Mouse (Mus musculus) kidney, adult 2 months (tissue): ENCODE results near the gene Crat. TPM values are rescaled to one million over a fixed set of nuclear protein-coding genes. Genes with fewer than 3 reads are reported as not detected.

Source experiments
- DNase-seq: peaks from one replicate; pipeline ENCODE4 v3.0.0; 2021
- H3K27ac ChIP-seq: fragments of 200-500 bp; 2 replicates; pipeline ENCODE4 v1.5.1; 2012; ENCODE audit warnings: low read depth, low read length, control low read depth, inconsistent platforms; ENCODE audit not compliant: insufficient read depth
- H3K27me3 ChIP-seq: fragments of 200-500 bp; replicated peaks from 2 replicates; pipeline ENCODE4 v1.6.1; 2012; ENCODE audit warnings: mild to moderate bottlenecking, moderate library complexity, low read length, inconsistent platforms; ENCODE audit not compliant: control insufficient read depth, insufficient read depth
- H3K36me3 ChIP-seq: fragments of 200-500 bp; 2 replicates; pipeline ENCODE4 v1.6.1; 2012; ENCODE audit warnings: mild to moderate bottlenecking, moderate library complexity, low read length, inconsistent platforms; ENCODE audit not compliant: control insufficient read depth, insufficient read depth
- H3K4me1 ChIP-seq: fragments of 200-500 bp; 2 replicates; pipeline ENCODE4 v1.6.1; 2011; ENCODE audit warnings: low read length; ENCODE audit not compliant: control insufficient read depth, insufficient read depth
- H3K4me3 ChIP-seq: fragments of 200-500 bp; 2 replicates; pipeline ENCODE4 v1.5.1; 2011; ENCODE audit warnings: mild to moderate bottlenecking, low read depth, low read length, control low read depth; ENCODE audit not compliant: insufficient read depth
- CTCF ChIP-seq: fragments of 200-500 bp; conservative IDR thresholded peaks from 2 replicates; pipeline ENCODE4 v1.5.1; 2011; ENCODE audit warnings: low read depth, mild to moderate bottlenecking, control low read depth, low read length, moderate library complexity, mixed read lengths; ENCODE audit not compliant: insufficient read depth, insufficient read length
- POLR2A ChIP-seq: fragments of 200-500 bp; IDR thresholded peaks from one replicate; pipeline ENCODE4 v1.6.1; 2011; ENCODE audit warnings: low read depth, low read length, control low read depth
- WGBS: fragments of 180-500 bp; shearing (Covaris S2); methylation state at CpG from one replicate; pipeline ENCODE4 v1.1.7; 2018; 5-methylcytosine and 5-hydroxymethylcytosine counted together
- polyA plus RNA-seq: library from polyadenylated mRNA; depleted of rRNA; stranded (reverse); fragments of >200 nt; gene quantifications from 2 replicates; pipeline ENCODE4 v1.2.3, GENCODE M21; 2012

Crat gene
- polyA plus RNA-seq, 1 experiment: 214 TPM

GRCm38 (mm10) chr2:30439631-30440030 is 24.0 kb upstream of the Crat start:
- 81% methylated on average over 6 of the region's 6 CpGs for WGBS
- no peaks in the 10 kb centered on the region for H3K27me3 ChIP-seq
- DNase-seq: no peak
- no peaks in the 10 kb centered on the region; the same call in 1 of the 2 replicates for H3K36me3 ChIP-seq
- H3K4me1 ChIP-seq: peaks cover 45% of the 10 kb centered on the region
- H3K27ac ChIP-seq: peak overlapping the region; percentile 97
- TF ChIP-seq CTCF (no peak), POLR2A (no peak)
- no peak overlapping the region for H3K4me3 ChIP-seq

- Histone ChIP-seq H3K4me3 (no peak overlapping the region), H3K27me3 (no peaks in the 10 kb centered on the region), H3K27ac (no peak overlapping the region), H3K36me3 (no peaks in the 10 kb centered on the region; the same call in 1 of the 2 replicates), H3K4me1 (peaks cover 35% of the 10 kb centered on the region)
- WGBS: 86% methylated on average over 4 of the region's 4 CpGs
- TF ChIP-seq POLR2A (no peak), CTCF (no peak)
- DNase-seq: no peak
Measured at GRCm38 (mm10) chr2:30437791-30438190, 22.2 kb upstream of the Crat start.

DNA sequence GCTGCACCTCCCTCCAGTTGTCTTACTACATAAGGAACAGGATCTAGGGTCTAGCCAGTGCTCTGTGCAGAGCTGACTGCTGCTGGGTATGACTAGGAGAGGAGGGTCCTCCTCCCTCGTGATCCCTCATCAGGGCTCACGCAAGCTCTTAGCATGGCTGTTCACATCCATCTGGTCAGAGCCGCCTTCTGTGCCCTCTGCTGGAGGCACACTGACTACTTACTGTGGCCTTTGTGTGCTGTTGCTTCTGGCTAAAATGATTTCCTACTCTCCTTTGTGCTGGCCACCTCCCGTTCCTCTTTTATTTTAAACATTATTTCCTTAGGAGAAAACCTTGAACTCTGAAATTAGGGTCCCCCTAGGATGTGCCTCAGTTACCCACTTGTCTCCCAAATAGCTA is 21.2 kb upstream of the Crat start:
- H3K27ac ChIP-seq: no peak overlapping the region
- H3K4me1 ChIP-seq: peaks cover 30% of the 10 kb centered on the region; the same call in 1 of the 2 replicates
- 74% methylated on average over 4 of the region's 4 CpGs for WGBS
- DNase-seq: no peak
- TF ChIP-seq POLR2A: no peak
- TF ChIP-seq CTCF: no peak
- no peaks in the 10 kb centered on the region; the same call in 1 of the 2 replicates for H3K36me3 ChIP-seq
- no peaks in the 10 kb centered on the region for H3K27me3 ChIP-seq
- H3K4me3 ChIP-seq: no peak overlapping the region

DNA sequence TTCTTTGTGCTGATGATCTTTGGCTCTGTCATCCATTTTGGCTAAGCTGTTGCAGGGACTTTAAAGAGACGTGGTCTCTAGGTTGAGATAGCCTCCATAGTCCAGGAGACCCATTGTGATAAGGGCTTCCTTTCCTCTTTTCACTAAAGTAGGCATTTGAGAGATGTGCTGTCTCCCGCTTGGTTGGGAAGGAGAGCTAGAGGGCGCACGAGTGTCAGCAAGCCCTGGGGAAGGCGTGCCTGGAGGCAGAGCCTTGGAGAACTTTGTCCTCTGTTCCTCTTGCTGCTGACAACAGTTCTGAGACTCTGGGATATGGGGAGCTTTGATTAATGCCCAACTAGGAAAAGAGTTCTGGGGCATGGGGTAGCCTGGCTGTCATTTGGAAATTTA is 20.5 kb upstream of the Crat start:
- Histone ChIP-seq H3K4me1 (peaks cover 26% of the 10 kb centered on the region; the same call in 1 of the 2 replicates), H3K4me3 (no peak overlapping the region), H3K36me3 (no peaks in the 10 kb centered on the region; the same call in 1 of the 2 replicates), H3K27me3 (no peaks in the 10 kb centered on the region), H3K27ac (0 out of 2 replicates have a peak overlapping the region, but pooled peaks have one; percentile 14)
- 53% methylated on average over 5 of the region's 5 CpGs for WGBS
- peak; percentile 89 for DNase-seq
- TF ChIP-seq POLR2A (no peak), CTCF (peak; percentile 71)

DNA sequence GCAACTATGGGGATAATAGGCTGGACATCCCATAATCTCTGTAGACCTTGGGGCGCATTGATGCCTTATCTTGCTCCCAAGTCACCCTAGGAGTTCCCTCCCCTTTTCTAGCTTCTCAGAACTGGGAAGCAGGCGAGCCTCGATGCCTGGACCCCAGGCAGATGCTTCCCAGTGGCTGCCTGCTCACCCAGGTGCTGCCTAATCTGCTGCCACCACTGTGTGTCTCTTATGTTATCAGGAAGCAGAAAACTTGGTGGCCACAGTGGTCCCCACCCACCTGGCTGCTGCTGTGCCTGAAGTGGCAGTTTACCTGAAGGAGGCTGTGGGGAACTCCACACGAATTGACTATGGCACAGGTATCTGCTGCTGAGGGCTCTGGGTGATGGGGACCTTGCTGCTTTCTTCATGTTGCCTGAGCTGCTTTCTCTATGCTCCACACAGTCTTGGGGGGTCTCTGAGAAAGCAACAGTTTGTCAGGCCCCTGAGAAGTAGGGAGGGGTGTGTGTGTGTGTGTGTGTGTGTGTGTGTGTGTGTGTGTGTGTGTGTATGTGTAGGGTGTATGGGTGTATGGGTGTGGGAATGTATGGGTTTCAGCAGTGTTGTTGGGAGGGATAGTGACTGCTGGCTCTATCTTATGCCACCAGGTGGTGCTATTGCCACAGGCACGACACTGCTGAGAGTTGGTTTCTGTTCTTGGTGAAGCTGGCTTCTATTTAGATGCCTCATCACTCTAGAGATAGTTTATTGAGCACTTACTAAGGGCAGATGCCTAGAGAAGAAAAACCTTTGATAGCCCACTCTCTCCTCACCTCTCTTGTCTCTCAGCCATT is 19.9 kb upstream of the Crat start:
- Histone ChIP-seq H3K4me1 (peaks cover 21% of the 10 kb centered on the region; the same call in 1 of the 2 replicates), H3K36me3 (no peaks in the 10 kb centered on the region; the same call in 1 of the 2 replicates), H3K4me3 (no peak overlapping the region), H3K27ac (0 out of 2 replicates have a peak overlapping the region, but pooled peaks have one; percentile 14), H3K27me3 (no peaks in the 10 kb centered on the region)
- TF ChIP-seq CTCF (peak; percentile 99), POLR2A (no peak)
- DNase-seq: peak; percentile 82
- 45% methylated on average over 5 of the region's 5 CpGs for WGBS

GRCm38 (mm10) chr2:30429156-30429555 is 13.5 kb upstream of the Crat start:
- Histone ChIP-seq H3K27me3 (no peaks in the 10 kb centered on the region), H3K27ac (no peak overlapping the region), H3K4me3 (no peak overlapping the region), H3K36me3 (peaks cover 6% of the 10 kb centered on the region), H3K4me1 (no peaks in the 10 kb centered on the region)
- no peak for TF ChIP-seq CTCF
- TF ChIP-seq POLR2A: no peak
- peak; percentile 52 for DNase-seq

GRCm38 (mm10) chr2:30421432-30421831 is 5.8 kb upstream of the Crat start:
- no peaks in the 10 kb centered on the region; the same call in 1 of the 2 replicates for H3K36me3 ChIP-seq
- no peak overlapping the region for H3K4me3 ChIP-seq
- 51% methylated on average over 4 of the region's 4 CpGs for WGBS
- H3K4me1 ChIP-seq: peaks cover 12% of the 10 kb centered on the region
- no peak for DNase-seq
- no peaks in the 10 kb centered on the region for H3K27me3 ChIP-seq
- TF ChIP-seq CTCF (no peak), POLR2A (no peak)
- H3K27ac ChIP-seq: no peak overlapping the region
